ENCODE assay signal across 9 mouse cellular contexts in the genomic region with DNA sequence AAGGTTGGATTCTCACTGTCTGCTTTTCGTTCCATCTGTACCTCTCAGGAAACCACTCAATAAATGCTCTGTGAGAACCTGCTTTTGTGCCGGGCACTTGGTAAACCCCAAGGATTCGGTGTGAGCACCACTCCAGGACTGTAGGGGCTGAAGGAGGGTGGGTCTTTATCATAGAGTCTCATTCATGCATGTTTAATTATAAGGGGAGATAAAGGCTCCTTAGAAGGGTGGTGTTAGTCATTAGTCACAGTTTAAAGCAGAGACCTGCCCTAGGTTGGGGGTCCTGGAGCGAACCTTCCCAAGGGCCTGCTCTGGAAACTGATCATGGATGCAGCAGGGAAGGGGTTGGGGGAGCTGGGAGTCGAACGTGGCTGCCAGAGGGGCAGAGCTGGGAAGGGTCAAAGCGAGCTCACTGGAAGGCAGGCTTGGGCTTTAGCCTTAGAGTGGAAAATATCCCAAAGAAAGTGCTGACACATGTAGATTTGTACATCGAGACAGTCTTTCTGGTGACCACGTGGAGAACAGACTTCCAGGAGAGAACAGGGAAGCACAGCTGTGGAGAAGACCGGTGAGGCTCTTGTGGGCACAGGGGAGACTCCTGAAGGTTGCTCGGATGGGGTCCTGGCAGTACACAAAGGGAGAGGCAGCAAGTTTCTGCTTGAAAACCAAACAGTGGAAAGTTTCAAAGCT. TPM values are rescaled to one million over a fixed set of nuclear protein-coding genes. Genes with fewer than 3 reads are reported as not detected.
DNase-seq lines count a peak whose midpoint lies in the region; ATAC-seq and TF ChIP-seq lines count a peak whose summit lies in the region.
"Had no signal": no experiment of that assay in that cellular context is flagged by ENCODE, and none has a peak within 500 bp of the region (broad histone marks: within the 10 kb centered on the region; RNA-seq: fewer than 3 reads in every experiment).

No protein-coding gene starts in this region.

- no peaks in the 10 kb centered on the region for H3K27me3 ChIP-seq in heart, embryonic 15.5 days
- no peaks in the 10 kb centered on the region for H3K27me3 ChIP-seq in embryonic facial prominence, embryonic 12.5 days
- H3K27me3 ChIP-seq in liver, embryonic 11.5 days (replicated peaks; ENCODE audit: control insufficient read depth, insufficient read depth, low read length), result 0 out of 2 replicates have a peak, but pooled peaks cover 2% of the 10 kb centered on the region

- H3K4me3 ChIP-seq in heart, embryonic 15.5 days, result no peak overlapping the region
- H3K4me3 ChIP-seq in embryonic facial prominence, embryonic 12.5 days, result no peak overlapping the region
- peak overlapping the region; percentile 27; the same call in 1 of the 2 replicates for H3K4me3 ChIP-seq in liver, embryonic 11.5 days (ENCODE audit: low read depth, low read length)
- H3K4me3 ChIP-seq in layer of hippocampus, adult 2 months, result no peak overlapping the region

- no peaks in the 10 kb centered on the region for H3K36me3 ChIP-seq in heart, embryonic 15.5 days
- H3K36me3 ChIP-seq in embryonic facial prominence, embryonic 12.5 days, result no peaks in the 10 kb centered on the region
- no peaks in the 10 kb centered on the region for H3K36me3 ChIP-seq in liver, embryonic 11.5 days (ENCODE audit: control insufficient read depth, insufficient read depth, low read length)

- peak overlapping the region; percentile 46 for H3K27ac ChIP-seq in heart, embryonic 15.5 days
- peak overlapping the region; percentile 77 for H3K27ac ChIP-seq in embryonic facial prominence, embryonic 12.5 days
- H3K27ac ChIP-seq in liver, embryonic 11.5 days (ENCODE audit: low read depth, low read length), result peak overlapping the region; percentile 63
- H3K27ac ChIP-seq in layer of hippocampus, adult 2 months, result no peak overlapping the region

- intact Hi-C loops in heart, postnatal 14 days (cut with DNase I), result no loop called here

- DNase-seq in heart, postnatal 14 days, result no peak
- peak; percentile 88 for DNase-seq in 3T3-L1 (ENCODE audit: low read depth, low spot score)
- peak; percentile 41 for DNase-seq in liver, embryonic 11.5 days (ENCODE audit: low spot score)
- DNase-seq in layer of hippocampus, postnatal 36 days, result no peak
- no peak for DNase-seq in adrenal gland, adult 8-10 months
- DNase-seq in layer of hippocampus, adult 2 months (ENCODE audit: low spot score in 2 of 2), result no peak
- DNase-seq: cerebellum, postnatal 14 days had no signal

- no peak; the same call in 1 of the 2 replicates for ATAC-seq in heart, embryonic 15.5 days (replicated peaks; ENCODE audit: insufficient number of reproducible peaks, insufficient read depth, low FRiP score, low read depth)
- no peak for ATAC-seq in embryonic facial prominence, embryonic 12.5 days (ENCODE audit: insufficient number of reproducible peaks, insufficient read depth, low FRiP score, low TSS enrichment)
- ATAC-seq in liver, embryonic 11.5 days (replicated peaks; ENCODE audit: low FRiP score), result peak; percentile 90

- H3K4me2 ChIP-seq in heart, embryonic 15.5 days, result no peak overlapping the region
- no peak overlapping the region for H3K4me2 ChIP-seq in embryonic facial prominence, embryonic 12.5 days (replicated peaks)
- H3K4me2 ChIP-seq in liver, embryonic 11.5 days, result peak overlapping the region; percentile 57

- H3K4me1 ChIP-seq in heart, embryonic 15.5 days (replicated peaks), result peaks cover 32% of the 10 kb centered on the region
- peaks cover 22% of the 10 kb centered on the region; the same call in 1 of the 2 replicates for H3K4me1 ChIP-seq in embryonic facial prominence, embryonic 12.5 days
- H3K4me1 ChIP-seq in liver, embryonic 11.5 days (replicated peaks; ENCODE audit: control insufficient read depth, insufficient read depth, low read length), result peaks cover 22% of the 10 kb centered on the region

- TF ChIP-seq CTCF in layer of hippocampus, adult 2 months (conservative IDR thresholded peaks at IDR 0.05), result no peak

- WGBS in heart, embryonic 15.5 days, result 54% methylated on average over 11 of the region's 11 CpGs
- WGBS in embryonic facial prominence, embryonic 12.5 days, result 55% methylated on average over 11 of the region's 11 CpGs
- WGBS in liver, embryonic 11.5 days, result 51% methylated on average over 11 of the region's 11 CpGs

- no peak overlapping the region for H3K9ac ChIP-seq in heart, embryonic 15.5 days
- H3K9ac ChIP-seq in embryonic facial prominence, embryonic 12.5 days, result no peak overlapping the region
- H3K9ac ChIP-seq in liver, embryonic 11.5 days (ENCODE audit: low read depth, low read length), result peak overlapping the region; percentile 43; the same call in 1 of the 2 replicates

- no peaks in the 10 kb centered on the region for H3K9me3 ChIP-seq in heart, embryonic 15.5 days (replicated peaks)
- no peaks in the 10 kb centered on the region for H3K9me3 ChIP-seq in embryonic facial prominence, embryonic 12.5 days
- no peaks in the 10 kb centered on the region for H3K9me3 ChIP-seq in liver, embryonic 11.5 days (ENCODE audit: control insufficient read depth, low read length)

RNA-seq across cellular contexts. Expression of a gene that starts 13.1 kb away (rescaled TPM):
- polyA plus RNA-seq in heart, embryonic 15.5 days (2015; fragmentation: Nextera tagmentation; extraction: Ambion mirVana), result 5.6 and 6.0 TPM in 2 replicates
- total RNA-seq in heart, postnatal 14 days (2021), result 10 to 100 TPM; 22.6 to 23.8 TPM
- 10.2 and 10.7 TPM in 2 replicates for polyA plus RNA-seq in embryonic facial prominence, embryonic 12.5 days (2016; fragmentation: Nextera tagmentation; extraction: Ambion mirVana)
- 11.6 and 12.7 TPM in 2 replicates for polyA plus RNA-seq in liver, embryonic 11.5 days (2014; fragmentation: Nextera tagmentation; extraction: Ambion mirVana)
- total RNA-seq in layer of hippocampus, postnatal 36 days (2021), result 10 to 100 TPM; 13.9 to 14.4 TPM
- 10 to 100 TPM; 15.8 to 19.2 (median 17.8) TPM for total RNA-seq in adrenal gland, adult 8-10 months (2022)
- 10 to 100 TPM; 13.0 to 14.7 TPM for total RNA-seq in layer of hippocampus, adult 2 months (2021)

RNA-seq across cellular contexts. Expression of a gene that starts 42.5 kb away (rescaled TPM):
- polyA plus RNA-seq in heart, embryonic 15.5 days (2015; fragmentation: Nextera tagmentation; extraction: Ambion mirVana), result 404 and 516 TPM in 2 replicates
- 100 to 1,000 TPM; 179 to 198 TPM for total RNA-seq in heart, postnatal 14 days (2021)
- 620 and 633 TPM in 2 replicates for polyA plus RNA-seq in embryonic facial prominence, embryonic 12.5 days (2016; fragmentation: Nextera tagmentation; extraction: Ambion mirVana)
- 1,011 and 1,028 TPM in 2 replicates for polyA plus RNA-seq in liver, embryonic 11.5 days (2014; fragmentation: Nextera tagmentation; extraction: Ambion mirVana)
- total RNA-seq in layer of hippocampus, postnatal 36 days (2021), result 10 to 100 TPM; 37.9 to 44.7 TPM
- total RNA-seq in adrenal gland, adult 8-10 months (2022), result 100 to 1,000 TPM; 240 to 306 (median 275) TPM
- total RNA-seq in layer of hippocampus, adult 2 months (2021), result 10 to 100 TPM; 32.8 to 38.4 TPM

Comparison
In these comparisons a context has a peak if more than half of its experiments do, and no peak if none do; other contexts are left out.
1. DNase-seq: peak in 3T3-L1 (single experiment) and liver, embryonic 11.5 days (single experiment); none in heart, postnatal 14 days (0 of 2), layer of hippocampus, postnatal 36 days (0 of 2), adrenal gland, adult 8-10 months (single experiment) and layer of hippocampus, adult 2 months (0 of 2).